Mouse (Mus musculus): Measurements from ENCODE around the gene Rad1. TPM values are rescaled to one million over a fixed set of nuclear protein-coding genes. Genes with fewer than 3 reads are reported as not detected.

Rad1 gene
- 29.6 and 31.6 TPM in 2 replicates for polyA plus RNA-seq (2015; fragmentation: Nextera tagmentation; extraction: Ambion mirVana)

GRCm38 (mm10) chr15:10485484-10486364 is at the start of gene Rad1, which contains the start of gene Brix1:
Gene Rad1 (plus strand): TSS chr15:10486018.
Gene Brix1 (minus strand): TSS chr15:10485947.
- Histone ChIP-seq H3K4me3 (ENCODE audit: low read length) (peak within 1 kb of the TSS; percentile 69), H3K9ac (ENCODE audit: low read length) (peak within 1 kb of the TSS; percentile 89), H3K36me3 (ENCODE audit: control insufficient read depth, insufficient read depth, low read length) (peaks cover 8% of the 10 kb centered on the region), H3K9me3 (ENCODE audit: control insufficient read depth, low read length) (no peaks in the 10 kb centered on the region), H3K4me2 (ENCODE audit: low read depth, low read length) (peak within 1 kb of the TSS; percentile 88), H3K27me3 (ENCODE audit: control insufficient read depth, insufficient read depth, low read depth, low read length) (no peaks in the 10 kb centered on the region), H3K4me1 (replicated peaks; ENCODE audit: control insufficient read depth, insufficient read depth, low read length) (peaks cover 16% of the 10 kb centered on the region), H3K27ac (ENCODE audit: low read length) (peak within 1 kb of the TSS; percentile 78)
- ATAC-seq (ENCODE audit: low read depth) = peak; percentile 100
- under 1% methylated on average over 58 of the region's 58 CpGs for WGBS

DNA sequence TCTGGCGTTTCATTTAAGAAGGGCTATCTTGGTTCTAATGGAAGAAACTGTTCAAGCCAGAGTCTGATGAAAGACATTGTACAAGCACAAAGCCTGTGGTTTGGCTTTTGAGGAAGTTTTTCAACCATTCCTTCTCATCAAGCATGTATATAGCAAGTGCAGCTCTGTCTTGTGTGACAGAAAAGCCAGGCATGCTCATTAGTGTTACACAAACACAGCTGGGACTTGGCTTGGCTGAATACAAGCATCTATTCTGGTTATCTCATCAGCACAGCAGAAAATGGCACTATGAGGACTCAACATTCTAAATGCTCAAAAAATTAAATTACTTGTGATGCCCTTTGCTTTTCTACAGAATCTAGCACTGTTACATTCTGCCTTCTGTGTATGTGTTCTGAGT is 48.9 kb upstream of the Rad1 start:
- 69% methylated on average over 1 of the region's 1 CpGs for WGBS
- ATAC-seq (ENCODE audit: low read depth) = no peak
- H3K9ac ChIP-seq (ENCODE audit: low read length) = no peak overlapping the region
- no peaks in the 10 kb centered on the region for H3K4me1 ChIP-seq (replicated peaks; ENCODE audit: control insufficient read depth, insufficient read depth, low read length)
- H3K9me3 ChIP-seq (ENCODE audit: control insufficient read depth, low read length) = no peaks in the 10 kb centered on the region
- no peaks in the 10 kb centered on the region for H3K27me3 ChIP-seq (ENCODE audit: control insufficient read depth, insufficient read depth, low read depth, low read length)
- H3K4me2 ChIP-seq (ENCODE audit: low read depth, low read length) = no peak overlapping the region
- H3K4me3 ChIP-seq (ENCODE audit: low read length) = no peak overlapping the region
- H3K27ac ChIP-seq (ENCODE audit: low read length) = no peak overlapping the region
- H3K36me3 ChIP-seq (ENCODE audit: control insufficient read depth, insufficient read depth, low read length) = peaks cover 2% of the 10 kb centered on the region; the same call in 1 of the 2 replicates

DNA sequence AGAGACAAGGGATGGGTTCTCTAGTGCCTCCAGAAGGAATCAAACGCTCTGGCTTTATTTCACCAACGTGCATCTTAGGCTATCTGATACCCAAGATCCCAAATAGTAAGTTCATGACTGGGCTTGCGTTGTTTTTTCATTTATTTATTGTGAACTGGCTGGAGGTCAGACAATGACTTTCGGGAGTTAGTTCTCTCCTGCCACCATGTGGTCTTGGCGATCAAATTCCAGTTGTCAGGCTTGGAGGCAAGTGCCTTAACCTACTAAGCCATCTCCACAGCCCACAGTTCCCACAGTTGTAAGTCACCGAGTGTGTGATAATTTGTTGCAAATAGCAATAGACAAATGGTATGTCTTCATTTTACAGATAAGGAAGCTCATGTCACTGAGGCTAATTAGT is 45.9 kb upstream of the Rad1 start:
- no peak overlapping the region for H3K4me3 ChIP-seq (ENCODE audit: low read length)
- peaks cover 2% of the 10 kb centered on the region; the same call in 1 of the 2 replicates for H3K36me3 ChIP-seq (ENCODE audit: control insufficient read depth, insufficient read depth, low read length)
- no peak overlapping the region for H3K27ac ChIP-seq (ENCODE audit: low read length)
- H3K9me3 ChIP-seq (ENCODE audit: control insufficient read depth, low read length) = no peaks in the 10 kb centered on the region
- no peak overlapping the region for H3K4me2 ChIP-seq (ENCODE audit: low read depth, low read length)
- H3K9ac ChIP-seq (ENCODE audit: low read length) = no peak overlapping the region
- no peaks in the 10 kb centered on the region for H3K4me1 ChIP-seq (replicated peaks; ENCODE audit: control insufficient read depth, insufficient read depth, low read length)
- 72% methylated on average over 6 of the region's 6 CpGs for WGBS
- no peaks in the 10 kb centered on the region for H3K27me3 ChIP-seq (ENCODE audit: control insufficient read depth, insufficient read depth, low read depth, low read length)
- ATAC-seq (ENCODE audit: low read depth) = no peak

DNA sequence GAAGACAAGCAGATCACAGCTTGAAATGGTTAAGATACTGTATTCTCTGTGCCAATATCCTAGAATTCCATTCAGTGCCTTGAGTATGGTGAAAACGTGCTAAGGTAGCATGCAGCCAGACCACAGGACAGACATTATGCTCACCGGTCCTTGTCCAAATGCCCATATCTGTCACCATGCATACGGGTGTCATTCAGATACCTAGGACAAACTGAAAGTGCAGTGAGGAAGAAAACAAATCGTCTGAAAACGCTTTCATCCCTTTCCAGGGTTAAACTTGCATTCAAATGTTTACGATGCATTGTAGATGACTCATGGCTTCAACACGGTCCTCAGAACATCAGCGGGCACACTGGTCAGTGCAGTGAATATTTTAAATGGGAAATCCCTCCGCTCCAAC is 44.3 kb upstream of the Rad1 start:
- H3K36me3 ChIP-seq (ENCODE audit: control insufficient read depth, insufficient read depth, low read length) = peaks cover 4% of the 10 kb centered on the region; the same call in 1 of the 2 replicates
- H3K9me3 ChIP-seq (ENCODE audit: control insufficient read depth, low read length) = no peaks in the 10 kb centered on the region
- H3K27me3 ChIP-seq (ENCODE audit: control insufficient read depth, insufficient read depth, low read depth, low read length) = no peaks in the 10 kb centered on the region
- no peak for ATAC-seq (ENCODE audit: low read depth)
- no peak overlapping the region for H3K4me3 ChIP-seq (ENCODE audit: low read length)
- 83% methylated on average over 9 of the region's 9 CpGs for WGBS
- H3K9ac ChIP-seq (ENCODE audit: low read length) = no peak overlapping the region
- no peak overlapping the region for H3K27ac ChIP-seq (ENCODE audit: low read length)
- H3K4me2 ChIP-seq (ENCODE audit: low read depth, low read length) = no peak overlapping the region
- no peaks in the 10 kb centered on the region for H3K4me1 ChIP-seq (replicated peaks; ENCODE audit: control insufficient read depth, insufficient read depth, low read length)

GRCm38 (mm10) chr15:10442275-10442674 is 43.5 kb upstream of the Rad1 start:
- WGBS = 82% methylated on average over 1 of the region's 1 CpGs
- no peak for ATAC-seq (ENCODE audit: low read depth)
- Histone ChIP-seq H3K4me1 (replicated peaks; ENCODE audit: control insufficient read depth, insufficient read depth, low read length) (no peaks in the 10 kb centered on the region), H3K9me3 (ENCODE audit: control insufficient read depth, low read length) (no peaks in the 10 kb centered on the region), H3K4me3 (ENCODE audit: low read length) (no peak overlapping the region), H3K27me3 (ENCODE audit: control insufficient read depth, insufficient read depth, low read depth, low read length) (no peaks in the 10 kb centered on the region), H3K9ac (ENCODE audit: low read length) (no peak overlapping the region), H3K36me3 (ENCODE audit: control insufficient read depth, insufficient read depth, low read length) (peaks cover 8% of the 10 kb centered on the region; the same call in 1 of the 2 replicates), H3K27ac (ENCODE audit: low read length) (no peak overlapping the region), H3K4me2 (ENCODE audit: low read depth, low read length) (no peak overlapping the region)

- Histone ChIP-seq H3K27me3 (ENCODE audit: control insufficient read depth, insufficient read depth, low read depth, low read length) (no peaks in the 10 kb centered on the region), H3K27ac (ENCODE audit: low read length) (no peak overlapping the region), H3K4me1 (replicated peaks; ENCODE audit: control insufficient read depth, insufficient read depth, low read length) (no peaks in the 10 kb centered on the region), H3K36me3 (ENCODE audit: control insufficient read depth, insufficient read depth, low read length) (peaks cover 17% of the 10 kb centered on the region), H3K4me2 (ENCODE audit: low read depth, low read length) (no peak overlapping the region), H3K4me3 (ENCODE audit: low read length) (no peak overlapping the region), H3K9me3 (ENCODE audit: control insufficient read depth, low read length) (no peaks in the 10 kb centered on the region), H3K9ac (ENCODE audit: low read length) (no peak overlapping the region)
- WGBS = 90% methylated on average over 3 of the region's 3 CpGs
- ATAC-seq (ENCODE audit: low read depth) = no peak
Observed at GRCm38 (mm10) chr15:10447102-10447501, 38.7 kb upstream of the Rad1 start.

DNA sequence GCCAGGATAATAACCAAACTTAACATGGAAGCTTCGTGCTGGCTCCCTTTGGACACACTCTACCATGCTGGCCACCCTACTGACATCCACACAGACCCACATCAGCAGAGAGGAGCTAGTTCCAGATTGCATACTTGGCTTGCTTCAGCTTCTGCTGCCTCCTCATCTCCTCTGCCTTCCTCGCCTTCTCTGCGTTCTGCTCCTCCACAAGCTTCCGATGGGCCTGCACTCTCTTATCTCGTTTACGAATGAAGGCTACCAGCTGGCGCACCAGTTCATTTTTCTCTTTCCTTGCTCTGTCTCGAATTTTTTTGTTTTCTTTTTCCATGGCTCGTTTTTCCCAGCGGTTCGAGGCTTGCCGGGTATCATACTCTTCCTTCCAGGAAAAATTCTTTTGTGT is 24.8 kb upstream of the Rad1 start:
- ATAC-seq (ENCODE audit: low read depth) = peak; percentile 52; the same call in 1 of the 2 replicates
- H3K27me3 ChIP-seq (ENCODE audit: control insufficient read depth, insufficient read depth, low read depth, low read length) = no peaks in the 10 kb centered on the region
- 58% methylated on average over 12 of the region's 12 CpGs for whole genome bisulfite sequencing
- H3K4me1 ChIP-seq (replicated peaks; ENCODE audit: control insufficient read depth, insufficient read depth, low read length) = no peaks in the 10 kb centered on the region
- no peak overlapping the region for H3K4me3 ChIP-seq (ENCODE audit: low read length)
- H3K9ac ChIP-seq (ENCODE audit: low read length) = no peak overlapping the region
- no peak overlapping the region for H3K27ac ChIP-seq (ENCODE audit: low read length)
- H3K4me2 ChIP-seq (ENCODE audit: low read depth, low read length) = no peak overlapping the region
- peaks cover 21% of the 10 kb centered on the region for H3K36me3 ChIP-seq (ENCODE audit: control insufficient read depth, insufficient read depth, low read length)
- no peaks in the 10 kb centered on the region for H3K9me3 ChIP-seq (ENCODE audit: control insufficient read depth, low read length)

- no peak for ATAC-seq (ENCODE audit: low read depth)
- 75% methylated on average over 5 of the region's 5 CpGs for WGBS
- Histone ChIP-seq H3K4me3 (ENCODE audit: low read length) (no peak overlapping the region), H3K27me3 (ENCODE audit: control insufficient read depth, insufficient read depth, low read depth, low read length) (no peaks in the 10 kb centered on the region), H3K9me3 (ENCODE audit: control insufficient read depth, low read length) (no peaks in the 10 kb centered on the region), H3K4me1 (replicated peaks; ENCODE audit: control insufficient read depth, insufficient read depth, low read length) (no peaks in the 10 kb centered on the region), H3K4me2 (ENCODE audit: low read depth, low read length) (no peak overlapping the region), H3K27ac (ENCODE audit: low read length) (no peak overlapping the region), H3K9ac (ENCODE audit: low read length) (no peak overlapping the region), H3K36me3 (ENCODE audit: control insufficient read depth, insufficient read depth, low read length) (peaks cover 15% of the 10 kb centered on the region)
Observed at GRCm38 (mm10) chr15:10463555-10463954, 22.3 kb upstream of the Rad1 start.

DNA sequence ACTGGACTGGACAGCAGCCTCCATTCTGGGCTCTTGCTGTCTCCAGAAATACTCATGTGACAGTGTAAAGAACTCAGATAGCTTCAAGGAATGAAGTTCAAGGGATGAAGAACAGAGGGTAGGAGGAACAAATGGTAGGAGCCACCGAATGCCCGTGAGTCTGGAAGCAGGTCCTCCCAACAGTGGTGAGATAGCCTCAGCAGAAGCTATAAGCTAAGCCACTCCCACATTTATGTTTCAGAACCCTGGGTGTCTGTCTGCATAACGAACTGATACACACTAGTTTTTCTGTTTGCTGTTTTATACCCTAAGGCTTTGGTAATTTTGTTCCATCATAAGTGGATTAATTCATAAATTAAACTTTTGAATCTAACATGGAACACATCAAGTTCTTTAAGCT is 21.1 kb upstream of the Rad1 start:
- no peak overlapping the region for H3K4me2 ChIP-seq (ENCODE audit: low read depth, low read length)
- H3K36me3 ChIP-seq (ENCODE audit: control insufficient read depth, insufficient read depth, low read length) = peaks cover 8% of the 10 kb centered on the region
- ATAC-seq (ENCODE audit: low read depth) = no peak
- no peak overlapping the region for H3K27ac ChIP-seq (ENCODE audit: low read length)
- no peaks in the 10 kb centered on the region for H3K27me3 ChIP-seq (ENCODE audit: control insufficient read depth, insufficient read depth, low read depth, low read length)
- H3K9ac ChIP-seq (ENCODE audit: low read length) = no peak overlapping the region
- WGBS = 95% methylated on average over 3 of the region's 3 CpGs
- H3K4me1 ChIP-seq (replicated peaks; ENCODE audit: control insufficient read depth, insufficient read depth, low read length) = 0 out of 2 replicates have a peak, but pooled peaks cover 3% of the 10 kb centered on the region
- no peaks in the 10 kb centered on the region for H3K9me3 ChIP-seq (ENCODE audit: control insufficient read depth, low read length)
- H3K4me3 ChIP-seq (ENCODE audit: low read length) = no peak overlapping the region

Data from lung, embryonic 16.5 days (tissue).